Mouse (Mus musculus) midbrain, postnatal 0 days (tissue): ENCODE data around the gene Cryz. TPM values are rescaled to one million over a fixed set of nuclear protein-coding genes. Genes with fewer than 3 reads are reported as not detected.

Experiments
- ATAC-seq: fragments of 200-750 bp; cut with Nextera tagmentation; 2 replicates; pipeline ENCODE4 v1.8.0; 2017; ENCODE audit warnings: moderate number of reproducible peaks, mild to moderate bottlenecking, moderate TSS enrichment, moderate library complexity; ENCODE audit not compliant: low FRiP score
- DNase-seq: peaks from one replicate; pipeline ENCODE4 v3.0.0-alpha.2; 2015; ENCODE audit warnings: low spot score
- H3K27ac ChIP-seq: fragments of 300-500 bp; sonication (generic); 2 replicates; pipeline ENCODE4 v1.5.1; 2014; ENCODE audit warnings: low read depth, mild to moderate bottlenecking, low read length, mixed read lengths
- H3K27me3 ChIP-seq: fragments of 300-500 bp; sonication (generic); 2 replicates; pipeline ENCODE4 v1.6.1; 2014; ENCODE audit warnings: low read length, control low read depth, mixed read lengths; ENCODE audit not compliant: insufficient read depth
- H3K36me3 ChIP-seq: fragments of 300-500 bp; sonication (generic); 2 replicates; pipeline ENCODE4 v1.6.1; 2014; ENCODE audit warnings: low read length, control low read depth, mixed read lengths; ENCODE audit not compliant: insufficient read depth
- H3K4me1 ChIP-seq: fragments of 300-500 bp; sonication (generic); 2 replicates; pipeline ENCODE4 v1.6.1; 2014; ENCODE audit warnings: mild to moderate bottlenecking, control low read depth, antibody characterized with exemption, low read length, mixed read lengths; ENCODE audit not compliant: insufficient read depth
- H3K4me2 ChIP-seq: fragments of 300-500 bp; sonication (generic); 2 replicates; pipeline ENCODE4 v1.6.1; 2014; ENCODE audit warnings: low read depth, mild to moderate bottlenecking, low read length, mixed read lengths; ENCODE audit not compliant: poor library complexity, severe bottlenecking
- H3K4me3 ChIP-seq: fragments of 300-500 bp; sonication (generic); 2 replicates; pipeline ENCODE4 v1.5.1; 2014; ENCODE audit warnings: low read depth, mild to moderate bottlenecking, low read length, moderate library complexity
- H3K9ac ChIP-seq: fragments of 300-500 bp; sonication (generic); replicated peaks from 2 replicates; pipeline ENCODE4 v1.6.1; 2014; ENCODE audit warnings: mild to moderate bottlenecking, low read length, moderate library complexity, mixed read lengths; ENCODE audit not compliant: poor library complexity, severe bottlenecking
- H3K9me3 ChIP-seq: fragments of 300-500 bp; sonication (generic); 2 replicates; pipeline ENCODE4 v1.6.1; 2016; ENCODE audit warnings: low read length, control low read depth
- CTCF ChIP-seq: IDR thresholded peaks from 2 replicates; pipeline ENCODE4 v1.5.1; 2016; ENCODE audit warnings: antibody characterized with exemption, mild to moderate bottlenecking
- WGBS: fragments of 180-500 bp; shearing (Covaris S2); extraction: QIAGEN DNeasy Blood & Tissue Kit; methylation state at CpG from one replicate; pipeline ENCODE4 v1.1.7; 2014; 5-methylcytosine and 5-hydroxymethylcytosine counted together
- polyA plus RNA-seq: library from polyadenylated mRNA; unstranded; fragments of >200 nt; fragmentation: Nextera tagmentation; extraction: Ambion mirVana; gene quantifications from 2 replicates; pipeline ENCODE4 v1.2.1, GENCODE M21; 2015
- total RNA-seq: library from RNA; depleted of rRNA; stranded (reverse); fragments of >200 nt; gene quantifications from 2 replicates; pipeline ENCODE4 v1.2.3, GENCODE M21; 2014

Cryz gene
- total and polyA plus RNA-seq, 2 experiments from 2014 or later: 12.6 to 13.9 TPM

DNA sequence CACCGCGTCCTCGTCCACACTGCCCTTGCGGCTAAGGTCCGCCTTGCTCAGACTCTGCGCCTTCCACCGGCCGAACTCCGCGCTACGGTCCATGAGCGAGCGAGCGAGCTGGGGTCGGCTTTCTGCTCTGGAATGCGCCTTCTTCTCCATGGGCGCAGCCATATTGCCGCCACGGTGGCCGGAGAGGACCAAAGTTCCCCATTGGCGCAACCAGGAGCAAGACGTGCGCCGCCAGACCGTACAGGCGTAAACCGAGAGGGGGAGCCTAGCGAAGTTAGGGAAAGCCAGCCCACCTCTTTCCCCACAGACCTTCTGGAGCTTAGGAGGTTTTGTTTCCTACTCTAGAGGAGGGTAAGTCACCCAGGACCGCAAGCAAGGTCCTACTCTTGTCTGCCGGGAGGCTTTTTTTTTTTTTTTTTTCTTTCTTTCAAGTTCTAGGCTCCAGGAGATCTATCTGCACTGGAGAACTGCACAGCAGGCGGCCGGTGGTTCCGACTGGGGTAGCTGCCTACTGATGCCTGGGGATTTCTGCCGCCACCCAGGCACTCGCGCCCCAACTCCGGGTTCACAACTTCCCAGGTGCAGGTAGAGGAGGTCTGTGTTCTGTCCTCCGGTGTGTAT, 533 bp downstream of the Cryz start, which contains the start of gene Tyw3:
Gene Tyw3 (minus strand): TSS at position 171 of the 621 bp plus-strand sequence.
- Histone ChIP-seq H3K4me3 (peak within 1 kb of the TSS; percentile 84), H3K4me1 (no peaks in the 10 kb centered on the region), H3K9me3 (no peaks in the 10 kb centered on the region), H3K4me2 (peak within 1 kb of the TSS; percentile 68), H3K9ac (peak within 1 kb of the TSS; percentile 87), H3K27ac (peak within 1 kb of the TSS; percentile 95), H3K36me3 (peaks cover 16% of the 10 kb centered on the region), H3K27me3 (no peaks in the 10 kb centered on the region)
- peak; percentile 76 for TF ChIP-seq CTCF
- ATAC-seq: peak; percentile 94
- peak; percentile 97 for DNase-seq
- WGBS: under 1% methylated on average over 38 of the region's 38 CpGs

DNA sequence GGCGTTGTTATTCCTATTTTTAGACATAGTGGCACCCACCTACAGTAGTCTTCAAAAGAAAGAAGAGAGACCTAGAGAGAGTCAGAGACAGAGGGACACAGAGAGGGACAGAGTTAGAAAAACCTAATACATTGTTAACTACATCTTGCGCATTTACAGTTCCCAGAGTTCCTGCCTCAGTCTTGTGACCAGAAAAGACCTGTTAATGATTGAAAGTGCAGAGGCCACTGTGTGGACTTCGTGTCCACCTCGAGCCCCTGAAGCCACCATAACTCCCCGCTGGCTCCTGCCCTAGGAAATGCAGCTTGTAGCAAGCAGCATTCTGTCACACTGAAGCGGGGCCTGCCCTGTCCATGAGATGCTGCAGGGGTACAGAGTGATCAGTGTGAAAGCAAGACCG, 1.1 kb downstream of the Cryz start:
- H3K27ac ChIP-seq: no peak overlapping the region
- DNase-seq: no peak

GRCm38 (mm10) chr3:154602141-154602540, 5.6 kb downstream of the Cryz start:
- DNase-seq: no peak
- Histone ChIP-seq H3K27me3 (no peaks in the 10 kb centered on the region), H3K4me2 (no peak overlapping the region), H3K27ac (no peak overlapping the region), H3K36me3 (no peaks in the 10 kb centered on the region), H3K4me3 (no peak overlapping the region), H3K4me1 (no peaks in the 10 kb centered on the region), H3K9me3 (no peaks in the 10 kb centered on the region), H3K9ac (no peak overlapping the region)
- ATAC-seq: no peak
- TF ChIP-seq CTCF: no peak

More for the DNA sequence above, 1.1 kb downstream of the Cryz start:
- peak overlapping the region; percentile 87 for H3K9ac ChIP-seq
- TF ChIP-seq CTCF: no peak
- H3K36me3 ChIP-seq: peaks cover 12% of the 10 kb centered on the region
- no peak for ATAC-seq
- no peaks in the 10 kb centered on the region for H3K27me3 ChIP-seq
- 43% methylated on average over 7 of the region's 7 CpGs for WGBS
- H3K4me2 ChIP-seq: peak overlapping the region; percentile 68
- no peaks in the 10 kb centered on the region for H3K9me3 ChIP-seq
- H3K4me3 ChIP-seq: peak overlapping the region; percentile 84
- no peaks in the 10 kb centered on the region for H3K4me1 ChIP-seq

DNA sequence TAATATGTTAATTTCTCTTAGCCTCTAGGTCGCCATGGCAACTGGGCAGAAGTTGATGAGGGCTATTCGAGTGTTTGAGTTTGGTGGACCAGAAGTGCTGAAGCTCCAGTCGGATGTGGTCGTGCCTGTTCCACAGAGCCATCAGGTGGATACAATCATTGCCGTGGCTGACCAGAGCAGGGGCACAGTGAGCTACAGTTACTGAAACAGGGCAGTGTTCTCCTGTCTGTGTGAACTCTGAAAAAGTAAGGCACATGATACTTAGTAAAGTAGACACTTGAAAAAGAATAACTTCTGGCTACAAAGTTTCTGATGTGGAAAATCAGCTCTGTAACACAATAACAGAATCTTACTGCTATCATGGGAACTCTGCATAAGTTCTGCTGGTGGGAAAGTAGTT, 8.4 kb downstream of the Cryz start:
- Histone ChIP-seq H3K9me3 (no peaks in the 10 kb centered on the region), H3K4me2 (no peak overlapping the region), H3K4me3 (no peak overlapping the region), H3K27me3 (no peaks in the 10 kb centered on the region), H3K36me3 (no peaks in the 10 kb centered on the region), H3K4me1 (no peaks in the 10 kb centered on the region), H3K9ac (no peak overlapping the region), H3K27ac (no peak overlapping the region)
- ATAC-seq: no peak
- no peak for DNase-seq
- TF ChIP-seq CTCF: no peak
- 68% methylated on average over 5 of the region's 5 CpGs for WGBS

- H3K9me3 ChIP-seq: no peaks in the 10 kb centered on the region
- H3K9ac ChIP-seq: no peak overlapping the region
- H3K27me3 ChIP-seq: no peaks in the 10 kb centered on the region
- H3K4me3 ChIP-seq: no peak overlapping the region
- H3K4me2 ChIP-seq: no peak overlapping the region
- H3K36me3 ChIP-seq: no peaks in the 10 kb centered on the region
- no peak overlapping the region for H3K27ac ChIP-seq
- WGBS: 86% methylated on average over 1 of the region's 1 CpGs
- no peak for TF ChIP-seq CTCF
- DNase-seq (no peak), ATAC-seq (no peak)
- H3K4me1 ChIP-seq: no peaks in the 10 kb centered on the region
Observed at GRCm38 (mm10) chr3:154607896-154608295, 11.4 kb downstream of the Cryz start.

GRCm38 (mm10) chr3:154611888-154612287, 15.4 kb downstream of the Cryz start:
- Histone ChIP-seq H3K27me3 (no peaks in the 10 kb centered on the region), H3K9ac (no peak overlapping the region), H3K9me3 (no peaks in the 10 kb centered on the region), H3K4me1 (0 out of 2 replicates have a peak, but pooled peaks cover 4% of the 10 kb centered on the region), H3K27ac (no peak overlapping the region), H3K36me3 (no peaks in the 10 kb centered on the region), H3K4me2 (no peak overlapping the region), H3K4me3 (no peak overlapping the region)
- ATAC-seq (no peak), DNase-seq (no peak)
- 91% methylated on average over 3 of the region's 3 CpGs for WGBS
- TF ChIP-seq CTCF: no peak
